Mouse (Mus musculus) erythroblast, embryonic 14.5 days (primary cell): Measurements from ENCODE around the gene Rps6kb1.

ENCODE experiments used
- GATA1 ChIP-seq: IDR thresholded peaks from 2 replicates; pipeline ENCODE4 v1.6.1; 2012; ENCODE audit warnings: low read length, inconsistent platforms, mixed read lengths
- TAL1 ChIP-seq: IDR thresholded peaks from 3 replicates; pipeline ENCODE4 v1.6.1; 2012; ENCODE audit warnings: low read length, inconsistent platforms, mixed read lengths

- TF ChIP-seq TAL1 (no peak), GATA1 (no peak)
These were observed 2.8 kb upstream of the Rps6kb1 start for GRCm38 (mm10) chr11:86547412-86547811.
